Mouse (Mus musculus): ENCODE measurements around the gene Abr. TPM values are rescaled to one million over a fixed set of nuclear protein-coding genes. Genes with fewer than 3 reads are reported as not detected.

Abr gene
- polyA plus RNA-seq, 1 experiment from 2014 or later = 93.5 TPM

GRCm38 (mm10) chr11:76429966-76430631 lies 192.0 kb downstream of the Abr start:
- H3K9ac ChIP-seq (replicated peaks) = peak overlapping the region; percentile 44; the same call in 1 of the 2 replicates

GRCm38 (mm10) chr11:76429556-76429955 lies 192.6 kb downstream of the Abr start:
- Histone ChIP-seq H3K9me3 (no peaks in the 10 kb centered on the region), H3K4me1 (replicated peaks) (peaks cover 23% of the 10 kb centered on the region), H3K36me3 (peaks cover 56% of the 10 kb centered on the region), H3K27me3 (no peaks in the 10 kb centered on the region), H3K4me3 (replicated peaks) (no peak overlapping the region), H3K9ac (replicated peaks) (peak overlapping the region; percentile 44; the same call in 1 of the 2 replicates), H3K27ac (peak overlapping the region; percentile 55), H3K4me2 (replicated peaks) (no peak overlapping the region)
- ATAC-seq = no peak
- 58% methylated on average over 7 of the region's 7 CpGs for WGBS

More at GRCm38 (mm10) chr11:76429966-76430631, 192.0 kb downstream of the Abr start:
- 72% methylated on average over 6 of the region's 6 CpGs for WGBS
- peaks cover 51% of the 10 kb centered on the region for H3K36me3 ChIP-seq
- H3K27me3 ChIP-seq = no peaks in the 10 kb centered on the region
- no peak for ATAC-seq
- no peaks in the 10 kb centered on the region for H3K9me3 ChIP-seq
- H3K4me3 ChIP-seq (replicated peaks) = no peak overlapping the region
- no peak overlapping the region for H3K4me2 ChIP-seq (replicated peaks)
- H3K4me1 ChIP-seq (replicated peaks) = peaks cover 26% of the 10 kb centered on the region
- peak overlapping the region; percentile 55 for H3K27ac ChIP-seq

- WGBS = 62% methylated on average over 4 of the region's 4 CpGs
Observed at GRCm38 (mm10) chr11:76429046-76429445, 193.1 kb downstream of the Abr start.

GRCm38 (mm10) chr11:76427781-76428180 lies 194.3 kb downstream of the Abr start:
- WGBS = 82% methylated on average over 3 of the region's 3 CpGs
- ATAC-seq = no peak

More at GRCm38 (mm10) chr11:76429046-76429445, 193.1 kb downstream of the Abr start:
- Histone ChIP-seq H3K4me1 (replicated peaks) (peaks cover 23% of the 10 kb centered on the region), H3K27me3 (no peaks in the 10 kb centered on the region), H3K4me2 (replicated peaks) (no peak overlapping the region), H3K36me3 (peaks cover 58% of the 10 kb centered on the region), H3K27ac (no peak overlapping the region), H3K4me3 (replicated peaks) (no peak overlapping the region), H3K9me3 (no peaks in the 10 kb centered on the region), H3K9ac (replicated peaks) (0 out of 2 replicates have a peak overlapping the region, but pooled peaks have one; percentile 8)
- peak; percentile 37; the same call in 1 of the 2 replicates for ATAC-seq

GRCm38 (mm10) chr11:76425749-76426148 lies 196.4 kb downstream of the Abr start:
- 85% methylated on average over 6 of the region's 6 CpGs for WGBS
- Histone ChIP-seq H3K36me3 (peaks cover 67% of the 10 kb centered on the region), H3K9ac (replicated peaks) (no peak overlapping the region), H3K4me3 (replicated peaks) (no peak overlapping the region), H3K27me3 (no peaks in the 10 kb centered on the region), H3K4me2 (replicated peaks) (no peak overlapping the region), H3K9me3 (no peaks in the 10 kb centered on the region), H3K27ac (no peak overlapping the region), H3K4me1 (replicated peaks) (peaks cover 23% of the 10 kb centered on the region)
- ATAC-seq = no peak

More at GRCm38 (mm10) chr11:76427781-76428180, 194.3 kb downstream of the Abr start:
- Histone ChIP-seq H3K4me2 (replicated peaks) (no peak overlapping the region), H3K27me3 (no peaks in the 10 kb centered on the region), H3K36me3 (peaks cover 58% of the 10 kb centered on the region), H3K27ac (no peak overlapping the region), H3K9ac (replicated peaks) (peak overlapping the region; percentile 15; the same call in 1 of the 2 replicates), H3K4me1 (replicated peaks) (peaks cover 23% of the 10 kb centered on the region), H3K4me3 (replicated peaks) (no peak overlapping the region), H3K9me3 (no peaks in the 10 kb centered on the region)

GRCm38 (mm10) chr11:76420896-76421295 lies 201.2 kb downstream of the Abr start:
- WGBS = 65% methylated on average over 4 of the region's 4 CpGs
- no peak for ATAC-seq
- H3K9ac ChIP-seq (replicated peaks) = no peak overlapping the region
- no peak overlapping the region for H3K4me3 ChIP-seq (replicated peaks)
- no peak overlapping the region for H3K27ac ChIP-seq
- H3K36me3 ChIP-seq = peaks cover 96% of the 10 kb centered on the region
- no peaks in the 10 kb centered on the region for H3K27me3 ChIP-seq
- no peak overlapping the region for H3K4me2 ChIP-seq (replicated peaks)
- H3K4me1 ChIP-seq (replicated peaks) = no peaks in the 10 kb centered on the region
- no peaks in the 10 kb centered on the region for H3K9me3 ChIP-seq

GRCm38 (mm10) chr11:76419179-76419578 lies 202.9 kb downstream of the Abr start:
- Histone ChIP-seq H3K27me3 (no peaks in the 10 kb centered on the region), H3K4me2 (replicated peaks) (no peak overlapping the region), H3K9me3 (no peaks in the 10 kb centered on the region), H3K36me3 (peaks cover 99% of the 10 kb centered on the region), H3K27ac (no peak overlapping the region), H3K4me3 (replicated peaks) (no peak overlapping the region), H3K4me1 (replicated peaks) (no peaks in the 10 kb centered on the region), H3K9ac (replicated peaks) (no peak overlapping the region)
- ATAC-seq = no peak
- WGBS = 59% methylated on average over 4 of the region's 4 CpGs

- no peaks in the 10 kb centered on the region for H3K27me3 ChIP-seq
- H3K36me3 ChIP-seq = peaks cover 99% of the 10 kb centered on the region
- ATAC-seq = no peak
- no peak overlapping the region for H3K9ac ChIP-seq (replicated peaks)
- no peak overlapping the region for H3K27ac ChIP-seq
- no peak overlapping the region for H3K4me2 ChIP-seq (replicated peaks)
- no peaks in the 10 kb centered on the region for H3K4me1 ChIP-seq (replicated peaks)
- H3K9me3 ChIP-seq = no peaks in the 10 kb centered on the region
- WGBS = 85% methylated on average over 8 of the region's 8 CpGs
- H3K4me3 ChIP-seq (replicated peaks) = no peak overlapping the region
Observed at GRCm38 (mm10) chr11:76418423-76418822, 203.7 kb downstream of the Abr start.

- no peak overlapping the region for H3K27ac ChIP-seq
- H3K4me2 ChIP-seq (replicated peaks) = no peak overlapping the region
- H3K4me1 ChIP-seq (replicated peaks) = no peaks in the 10 kb centered on the region
- no peaks in the 10 kb centered on the region for H3K27me3 ChIP-seq
- WGBS = 82% methylated on average over 2 of the region's 2 CpGs
- no peaks in the 10 kb centered on the region for H3K9me3 ChIP-seq
- no peak for ATAC-seq
- peaks cover 90% of the 10 kb centered on the region for H3K36me3 ChIP-seq
- H3K9ac ChIP-seq (replicated peaks) = no peak overlapping the region
- H3K4me3 ChIP-seq (replicated peaks) = no peak overlapping the region
Observed at GRCm38 (mm10) chr11:76415985-76416384, 206.1 kb downstream of the Abr start.

GRCm38 (mm10) chr11:76415001-76415400 lies 207.1 kb downstream of the Abr start:
- Histone ChIP-seq H3K4me1 (replicated peaks) (no peaks in the 10 kb centered on the region), H3K4me3 (replicated peaks) (no peak overlapping the region), H3K9ac (replicated peaks) (no peak overlapping the region), H3K27me3 (no peaks in the 10 kb centered on the region), H3K27ac (no peak overlapping the region), H3K36me3 (peaks cover 84% of the 10 kb centered on the region), H3K4me2 (replicated peaks) (no peak overlapping the region), H3K9me3 (no peaks in the 10 kb centered on the region)
- no peak for ATAC-seq
- WGBS = 92% methylated on average over 4 of the region's 4 CpGs

- Histone ChIP-seq H3K9ac (replicated peaks) (no peak overlapping the region), H3K4me1 (replicated peaks) (peaks cover 12% of the 10 kb centered on the region), H3K9me3 (no peaks in the 10 kb centered on the region), H3K36me3 (peaks cover 68% of the 10 kb centered on the region), H3K4me2 (replicated peaks) (no peak overlapping the region), H3K27me3 (no peaks in the 10 kb centered on the region), H3K4me3 (replicated peaks) (no peak overlapping the region), H3K27ac (no peak overlapping the region)
- WGBS = 84% methylated on average over 4 of the region's 4 CpGs
- no peak for ATAC-seq
Observed at GRCm38 (mm10) chr11:76413202-76413601, 208.9 kb downstream of the Abr start.

GRCm38 (mm10) chr11:76410826-76411225 lies 211.3 kb downstream of the Abr start:
- no peak overlapping the region for H3K27ac ChIP-seq
- no peak overlapping the region for H3K4me3 ChIP-seq (replicated peaks)
- H3K9me3 ChIP-seq = no peaks in the 10 kb centered on the region
- 68% methylated on average over 12 of the region's 12 CpGs for WGBS
- no peak overlapping the region for H3K9ac ChIP-seq (replicated peaks)
- H3K36me3 ChIP-seq = peaks cover 44% of the 10 kb centered on the region
- no peak for ATAC-seq
- no peak overlapping the region for H3K4me2 ChIP-seq (replicated peaks)
- peaks cover 21% of the 10 kb centered on the region for H3K4me1 ChIP-seq (replicated peaks)
- H3K27me3 ChIP-seq = no peaks in the 10 kb centered on the region
